Mouse (Mus musculus): ENCODE data around the gene Olfml2a. TPM values are rescaled to one million over a fixed set of nuclear protein-coding genes. Genes with fewer than 3 reads are reported as not detected.
A peak's percentile ranks its signal among the peaks of the same experiment; 100 is the strongest.

Olfml2a gene
- polyA plus RNA-seq, 1 experiment from 2014 or later = 2.5 TPM

DNA sequence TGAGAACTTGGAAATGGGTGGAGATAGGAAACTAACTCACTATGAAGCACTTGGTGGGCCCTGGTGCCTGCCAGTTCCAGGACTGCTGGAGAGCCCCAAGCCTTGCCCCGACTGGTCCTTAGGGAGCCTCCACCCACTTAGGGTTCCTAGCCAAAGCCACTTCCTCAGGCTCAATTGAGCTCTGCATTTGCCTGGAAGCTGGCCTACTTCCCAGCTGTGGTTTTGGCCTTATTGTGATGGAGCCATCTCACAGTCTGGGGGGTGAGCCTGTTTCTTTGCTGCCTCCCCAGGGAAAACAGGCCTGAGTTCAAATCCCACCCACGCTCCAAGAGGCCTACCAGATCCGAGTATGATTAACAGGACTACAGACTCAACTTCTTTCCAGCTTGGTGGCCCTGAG, 54.8 kb downstream of the Olfml2a start:
- Histone ChIP-seq H3K36me3 (ENCODE audit: control insufficient read depth, insufficient read depth, low read length) (no peaks in the 10 kb centered on the region), H3K9ac (ENCODE audit: low read depth, low read length) (no peak overlapping the region), H3K27ac (ENCODE audit: low read depth, low read length) (no peak overlapping the region), H3K27me3 (ENCODE audit: control insufficient read depth, insufficient read depth, low read length) (no peaks in the 10 kb centered on the region), H3K4me2 (replicated peaks; ENCODE audit: low read depth, low read length) (no peak overlapping the region), H3K4me3 (ENCODE audit: low read depth, low read length) (no peak overlapping the region), H3K4me1 (replicated peaks; ENCODE audit: control insufficient read depth, insufficient read depth, low read length) (no peaks in the 10 kb centered on the region), H3K9me3 (ENCODE audit: control insufficient read depth, low read length) (no peaks in the 10 kb centered on the region)
- 89% methylated on average over 3 of the region's 3 CpGs for WGBS
- no peak for ATAC-seq (ENCODE audit: low FRiP score)
- no peak for DNase-seq (ENCODE audit: low spot score)

DNA sequence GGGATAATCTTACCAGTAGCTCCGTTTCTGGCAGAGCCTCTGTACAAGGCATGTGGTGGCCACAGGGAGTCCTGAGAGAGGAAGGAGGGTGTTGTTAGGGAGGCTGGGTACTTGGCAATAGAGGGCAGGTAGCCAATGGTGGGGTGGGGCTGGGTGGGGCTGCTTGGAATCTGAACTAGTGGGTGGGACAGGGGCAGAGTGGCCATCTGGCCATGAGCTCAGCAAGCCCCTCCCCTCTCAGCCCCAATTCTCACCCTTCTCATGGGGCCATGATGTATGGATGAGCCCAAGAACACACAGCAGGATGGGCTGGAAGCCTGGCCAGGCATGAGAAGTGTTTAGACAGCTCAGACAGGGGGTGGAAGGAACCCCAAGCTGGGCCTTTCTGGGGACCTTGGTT, 55.6 kb downstream of the Olfml2a start:
- ATAC-seq (ENCODE audit: low FRiP score) (no peak), DNase-seq (ENCODE audit: low spot score) (no peak)
- Histone ChIP-seq H3K4me1 (replicated peaks; ENCODE audit: control insufficient read depth, insufficient read depth, low read length) (no peaks in the 10 kb centered on the region), H3K27me3 (ENCODE audit: control insufficient read depth, insufficient read depth, low read length) (no peaks in the 10 kb centered on the region), H3K36me3 (ENCODE audit: control insufficient read depth, insufficient read depth, low read length) (no peaks in the 10 kb centered on the region), H3K9me3 (ENCODE audit: control insufficient read depth, low read length) (no peaks in the 10 kb centered on the region), H3K27ac (ENCODE audit: low read depth, low read length) (no peak overlapping the region), H3K9ac (ENCODE audit: low read depth, low read length) (no peak overlapping the region), H3K4me2 (replicated peaks; ENCODE audit: low read depth, low read length) (no peak overlapping the region), H3K4me3 (ENCODE audit: low read depth, low read length) (no peak overlapping the region)
- 63% methylated on average over 1 of the region's 1 CpGs for WGBS

DNA sequence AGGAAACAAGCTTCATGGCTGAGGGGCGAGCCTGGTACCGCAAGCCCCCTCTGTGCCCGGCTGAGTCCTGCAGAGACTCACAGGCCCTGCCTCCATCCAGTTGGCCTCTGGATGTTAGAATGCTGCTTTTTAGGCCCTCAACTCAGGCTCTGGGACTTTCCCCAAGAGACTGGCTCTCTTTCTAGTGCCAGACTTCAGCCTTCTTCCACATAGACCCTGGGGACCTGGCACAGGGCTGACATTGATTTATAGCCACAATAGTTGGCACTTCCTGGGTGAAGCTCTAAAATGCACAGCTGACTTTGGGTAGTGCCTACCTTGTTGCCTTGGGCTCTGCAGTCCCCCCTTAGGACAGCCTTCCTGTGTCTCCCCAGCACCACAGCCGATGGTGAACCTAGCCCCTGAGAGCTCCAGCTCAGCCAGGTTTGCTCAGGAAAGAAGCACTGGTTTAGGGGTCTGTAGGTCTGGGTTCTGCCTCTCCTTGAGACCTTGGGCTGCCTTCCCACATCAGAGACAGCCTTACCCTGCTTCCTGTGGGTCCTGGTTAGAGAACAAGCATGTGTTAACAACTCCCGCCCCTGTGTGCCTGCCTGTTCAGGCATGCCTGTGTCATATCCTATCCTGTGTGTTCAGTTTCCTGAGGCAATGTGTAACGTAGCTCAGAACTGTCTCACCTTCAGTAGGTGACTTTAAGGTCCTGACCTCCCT, 56.2 kb downstream of the Olfml2a start:
- Histone ChIP-seq H3K36me3 (ENCODE audit: control insufficient read depth, insufficient read depth, low read length) (no peaks in the 10 kb centered on the region), H3K4me3 (ENCODE audit: low read depth, low read length) (no peak overlapping the region), H3K9ac (ENCODE audit: low read depth, low read length) (no peak overlapping the region), H3K4me2 (replicated peaks; ENCODE audit: low read depth, low read length) (no peak overlapping the region), H3K4me1 (replicated peaks; ENCODE audit: control insufficient read depth, insufficient read depth, low read length) (no peaks in the 10 kb centered on the region), H3K27me3 (ENCODE audit: control insufficient read depth, insufficient read depth, low read length) (no peaks in the 10 kb centered on the region), H3K9me3 (ENCODE audit: control insufficient read depth, low read length) (no peaks in the 10 kb centered on the region), H3K27ac (ENCODE audit: low read depth, low read length) (no peak overlapping the region)
- no peak for ATAC-seq (ENCODE audit: low FRiP score)
- WGBS = 86% methylated on average over 6 of the region's 6 CpGs
- DNase-seq (ENCODE audit: low spot score) = no peak

DNA sequence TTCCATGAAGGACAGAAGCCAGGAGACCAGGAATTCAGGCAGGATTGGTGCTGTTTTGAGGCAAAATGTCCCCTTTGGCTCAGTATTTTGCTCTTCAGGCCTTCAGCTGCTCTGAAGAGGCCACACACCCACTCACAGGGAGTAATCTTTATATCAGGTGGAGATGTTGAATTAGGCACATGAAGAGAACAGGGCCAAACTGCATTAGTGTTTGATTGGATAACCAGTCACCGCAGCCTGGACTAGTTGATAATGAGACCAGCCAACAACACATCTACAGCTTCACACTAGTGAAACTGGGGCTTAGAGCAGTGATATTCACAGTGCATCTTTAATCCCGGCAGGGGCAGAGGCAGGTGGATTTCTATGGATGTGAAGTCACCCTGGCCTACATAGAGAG, 57.2 kb downstream of the Olfml2a start:
- Histone ChIP-seq H3K36me3 (ENCODE audit: control insufficient read depth, insufficient read depth, low read length) (no peaks in the 10 kb centered on the region), H3K9me3 (ENCODE audit: control insufficient read depth, low read length) (no peaks in the 10 kb centered on the region), H3K27ac (ENCODE audit: low read depth, low read length) (no peak overlapping the region), H3K4me1 (replicated peaks; ENCODE audit: control insufficient read depth, insufficient read depth, low read length) (no peaks in the 10 kb centered on the region), H3K4me2 (replicated peaks; ENCODE audit: low read depth, low read length) (no peak overlapping the region), H3K9ac (ENCODE audit: low read depth, low read length) (no peak overlapping the region), H3K27me3 (ENCODE audit: control insufficient read depth, insufficient read depth, low read length) (no peaks in the 10 kb centered on the region), H3K4me3 (ENCODE audit: low read depth, low read length) (no peak overlapping the region)
- no peak for ATAC-seq (ENCODE audit: low FRiP score)
- 89% methylated on average over 2 of the region's 2 CpGs for WGBS
- no peak for DNase-seq (ENCODE audit: low spot score)

DNA sequence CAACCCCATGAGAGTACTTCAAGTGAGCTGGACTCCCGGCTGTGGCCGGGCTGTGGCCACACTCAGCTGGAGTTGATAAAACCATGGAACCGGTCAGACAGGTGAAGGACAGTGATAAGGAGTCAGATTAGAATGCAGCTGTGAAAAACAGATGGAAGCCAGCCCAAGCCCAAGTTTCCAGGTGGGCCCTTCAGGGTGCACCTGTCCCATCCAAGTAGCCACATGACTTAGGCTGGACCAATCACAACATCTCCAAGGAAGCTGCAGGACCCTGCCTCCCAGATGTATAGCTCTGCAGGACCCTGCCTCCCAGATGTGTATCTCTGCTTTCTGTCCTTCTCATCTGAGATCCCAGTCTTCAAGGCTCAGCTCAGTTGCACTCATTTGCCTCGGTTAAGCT, 60.2 kb downstream of the Olfml2a start:
- WGBS = 77% methylated on average over 4 of the region's 4 CpGs
- H3K4me3 ChIP-seq (ENCODE audit: low read depth, low read length) = no peak overlapping the region
- no peak for ATAC-seq (ENCODE audit: low FRiP score)
- H3K9me3 ChIP-seq (ENCODE audit: control insufficient read depth, low read length) = no peaks in the 10 kb centered on the region
- no peaks in the 10 kb centered on the region for H3K27me3 ChIP-seq (ENCODE audit: control insufficient read depth, insufficient read depth, low read length)
- H3K9ac ChIP-seq (ENCODE audit: low read depth, low read length) = no peak overlapping the region
- no peak overlapping the region for H3K4me2 ChIP-seq (replicated peaks; ENCODE audit: low read depth, low read length)
- H3K36me3 ChIP-seq (ENCODE audit: control insufficient read depth, insufficient read depth, low read length) = no peaks in the 10 kb centered on the region
- H3K27ac ChIP-seq (ENCODE audit: low read depth, low read length) = no peak overlapping the region
- H3K4me1 ChIP-seq (replicated peaks; ENCODE audit: control insufficient read depth, insufficient read depth, low read length) = no peaks in the 10 kb centered on the region
- DNase-seq (ENCODE audit: low spot score) = no peak

DNA sequence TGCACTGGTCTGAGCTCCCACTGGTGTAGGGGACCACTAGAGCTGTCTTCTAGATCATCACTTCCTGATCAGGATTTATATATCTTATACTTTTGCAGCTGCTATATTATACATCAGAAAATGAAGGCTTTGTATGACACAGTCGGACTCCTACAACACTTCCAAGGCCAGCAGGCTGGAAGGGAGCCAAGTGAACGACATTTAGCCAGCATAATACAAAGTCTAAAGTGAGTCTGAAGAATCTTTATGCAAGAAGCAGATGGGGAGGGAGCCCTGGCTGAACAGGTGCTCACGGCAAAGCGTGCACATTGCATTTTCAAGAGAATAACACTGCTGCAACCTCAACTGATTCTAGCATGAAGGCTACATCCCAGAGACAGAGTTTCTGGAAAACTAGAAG, 60.7 kb downstream of the Olfml2a start:
- ATAC-seq (ENCODE audit: low FRiP score) (no peak), DNase-seq (ENCODE audit: low spot score) (no peak)
- Histone ChIP-seq H3K36me3 (ENCODE audit: control insufficient read depth, insufficient read depth, low read length) (no peaks in the 10 kb centered on the region), H3K27me3 (ENCODE audit: control insufficient read depth, insufficient read depth, low read length) (no peaks in the 10 kb centered on the region), H3K27ac (ENCODE audit: low read depth, low read length) (no peak overlapping the region), H3K4me2 (replicated peaks; ENCODE audit: low read depth, low read length) (no peak overlapping the region), H3K4me1 (replicated peaks; ENCODE audit: control insufficient read depth, insufficient read depth, low read length) (no peaks in the 10 kb centered on the region), H3K4me3 (ENCODE audit: low read depth, low read length) (no peak overlapping the region), H3K9me3 (ENCODE audit: control insufficient read depth, low read length) (no peaks in the 10 kb centered on the region), H3K9ac (ENCODE audit: low read depth, low read length) (no peak overlapping the region)
- 70% methylated on average over 4 of the region's 4 CpGs for whole genome bisulfite sequencing

DNA sequence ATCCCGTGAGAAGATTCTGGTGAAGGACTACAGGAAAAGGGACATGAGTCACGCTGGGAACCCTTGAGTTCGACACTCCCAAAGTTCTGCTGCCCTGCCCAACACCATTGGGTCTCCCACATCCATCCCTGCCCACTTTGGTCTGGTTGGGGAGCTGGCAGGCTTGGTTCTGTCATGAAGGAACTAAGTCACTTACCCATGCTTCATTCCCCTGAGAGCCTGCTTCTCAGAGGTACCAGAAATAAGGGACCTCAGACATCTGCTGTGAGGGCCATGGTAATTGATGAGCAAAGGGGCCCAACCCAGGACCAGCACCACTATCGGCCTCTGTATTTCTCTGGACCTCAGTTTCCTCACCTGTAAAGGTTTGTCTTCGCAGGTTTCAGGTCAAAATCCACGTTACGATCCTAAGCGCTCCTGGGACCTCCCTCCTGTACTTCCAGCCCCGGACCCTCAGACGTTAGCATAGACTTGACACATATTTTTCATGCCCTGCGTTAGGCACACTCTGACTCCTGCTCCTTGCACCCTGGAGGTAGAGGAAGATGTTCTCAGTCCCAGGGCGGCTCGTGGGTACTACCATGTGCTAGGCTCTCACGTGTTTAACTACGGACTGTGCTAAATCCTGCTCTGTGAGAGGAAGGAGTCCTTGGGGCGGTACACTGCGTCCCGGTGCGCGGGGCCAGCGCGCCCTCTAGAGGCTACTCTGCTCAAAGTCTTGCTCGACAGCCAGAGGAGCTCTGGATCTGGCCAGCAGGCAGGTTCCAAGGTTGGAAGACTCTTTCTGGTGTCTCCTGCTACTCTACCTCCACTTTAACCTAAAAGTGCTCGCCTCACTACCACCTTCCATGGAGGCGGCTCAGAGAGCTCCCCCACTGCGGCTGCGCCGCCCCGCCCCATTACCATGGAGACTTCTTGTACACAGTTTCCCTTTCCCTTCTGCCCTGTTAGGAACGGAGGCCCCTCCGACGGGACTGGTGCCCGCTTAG, 65.9 kb downstream of the Olfml2a start, which contains the start of gene Wdr38:
Gene Wdr38, plus strand, starts transcription at position 91 of the 989 bp plus-strand sequence.
- no peaks in the 10 kb centered on the region for H3K27me3 ChIP-seq (ENCODE audit: control insufficient read depth, insufficient read depth, low read length)
- ATAC-seq (ENCODE audit: low FRiP score) (peak; percentile 89), DNase-seq (ENCODE audit: low spot score) (peak; percentile 92)
- no peaks in the 10 kb centered on the region for H3K9me3 ChIP-seq (ENCODE audit: control insufficient read depth, low read length)
- WGBS = 15% methylated on average over 33 of the region's 33 CpGs
- peaks cover 10% of the 10 kb centered on the region; the same call in 1 of the 2 replicates for H3K36me3 ChIP-seq (ENCODE audit: control insufficient read depth, insufficient read depth, low read length)
- H3K4me1 ChIP-seq (replicated peaks; ENCODE audit: control insufficient read depth, insufficient read depth, low read length) = peaks cover 3% of the 10 kb centered on the region; the same call in 1 of the 2 replicates
- no peak within 1 kb of the TSS for H3K27ac ChIP-seq (ENCODE audit: low read depth, low read length)
- H3K4me2 ChIP-seq (replicated peaks; ENCODE audit: low read depth, low read length) = peak within 1 kb of the TSS; percentile 38
- H3K4me3 ChIP-seq (ENCODE audit: low read depth, low read length) = peak within 1 kb of the TSS; percentile 25
- H3K9ac ChIP-seq (ENCODE audit: low read depth, low read length) = peak within 1 kb of the TSS; percentile 34; the same call in 1 of the 2 replicates

DNA sequence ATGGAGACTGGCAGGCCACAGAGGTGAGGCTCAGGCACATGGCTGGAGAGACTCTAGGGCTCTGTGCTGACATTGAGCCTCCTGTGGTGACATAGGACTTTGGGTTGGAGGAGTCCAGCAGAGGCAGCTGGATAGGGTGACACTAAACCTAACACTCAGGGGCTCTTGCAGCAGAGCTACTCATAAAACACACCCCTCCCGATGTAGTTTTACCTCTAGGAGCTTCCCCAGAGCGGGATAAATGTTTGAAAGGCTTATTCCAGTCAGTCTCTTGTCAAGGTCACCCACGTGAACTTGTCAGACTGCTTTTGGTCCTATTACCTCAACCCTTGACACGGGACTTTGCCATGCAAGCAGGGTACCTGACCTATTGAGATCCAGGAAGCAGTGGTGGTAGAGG, 67.6 kb downstream of the Olfml2a start:
- H3K27me3 ChIP-seq (ENCODE audit: control insufficient read depth, insufficient read depth, low read length) = no peaks in the 10 kb centered on the region
- H3K4me1 ChIP-seq (replicated peaks; ENCODE audit: control insufficient read depth, insufficient read depth, low read length) = peaks cover 11% of the 10 kb centered on the region
- WGBS = 51% methylated on average over 4 of the region's 4 CpGs
- no peak overlapping the region for H3K9ac ChIP-seq (ENCODE audit: low read depth, low read length)
- no peaks in the 10 kb centered on the region for H3K9me3 ChIP-seq (ENCODE audit: control insufficient read depth, low read length)
- H3K27ac ChIP-seq (ENCODE audit: low read depth, low read length) = no peak overlapping the region
- no peak overlapping the region for H3K4me3 ChIP-seq (ENCODE audit: low read depth, low read length)
- H3K4me2 ChIP-seq (replicated peaks; ENCODE audit: low read depth, low read length) = no peak overlapping the region
- H3K36me3 ChIP-seq (ENCODE audit: control insufficient read depth, insufficient read depth, low read length) = peaks cover 15% of the 10 kb centered on the region
- ATAC-seq (ENCODE audit: low FRiP score) (no peak), DNase-seq (ENCODE audit: low spot score) (no peak)

Data from hindbrain, embryonic 11.5 days (tissue).